Mouse (Mus musculus) skeletal muscle tissue, postnatal 0 days (tissue): Measurements from ENCODE around the gene Dcdc2a. TPM values are rescaled to one million over a fixed set of nuclear protein-coding genes. Genes with fewer than 3 reads are reported as not detected.

Experiments used
- polyA plus RNA-seq: library from polyadenylated mRNA; unstranded; fragments of >200 nt; fragmentation: Nextera tagmentation; extraction: Ambion mirVana; gene quantifications from 2 replicates; pipeline ENCODE4 v1.2.1, GENCODE M21; 2015

The Dcdc2a gene
- polyA plus RNA-seq = 0.33 TPM in 1 of 2 replicates, not detected in the other

GRCm38 (mm10) chr13:25055873-25056667 is at the start of gene Dcdc2a:
Dcdc2a (plus strand) TSS chr13:25056004.

DNA sequence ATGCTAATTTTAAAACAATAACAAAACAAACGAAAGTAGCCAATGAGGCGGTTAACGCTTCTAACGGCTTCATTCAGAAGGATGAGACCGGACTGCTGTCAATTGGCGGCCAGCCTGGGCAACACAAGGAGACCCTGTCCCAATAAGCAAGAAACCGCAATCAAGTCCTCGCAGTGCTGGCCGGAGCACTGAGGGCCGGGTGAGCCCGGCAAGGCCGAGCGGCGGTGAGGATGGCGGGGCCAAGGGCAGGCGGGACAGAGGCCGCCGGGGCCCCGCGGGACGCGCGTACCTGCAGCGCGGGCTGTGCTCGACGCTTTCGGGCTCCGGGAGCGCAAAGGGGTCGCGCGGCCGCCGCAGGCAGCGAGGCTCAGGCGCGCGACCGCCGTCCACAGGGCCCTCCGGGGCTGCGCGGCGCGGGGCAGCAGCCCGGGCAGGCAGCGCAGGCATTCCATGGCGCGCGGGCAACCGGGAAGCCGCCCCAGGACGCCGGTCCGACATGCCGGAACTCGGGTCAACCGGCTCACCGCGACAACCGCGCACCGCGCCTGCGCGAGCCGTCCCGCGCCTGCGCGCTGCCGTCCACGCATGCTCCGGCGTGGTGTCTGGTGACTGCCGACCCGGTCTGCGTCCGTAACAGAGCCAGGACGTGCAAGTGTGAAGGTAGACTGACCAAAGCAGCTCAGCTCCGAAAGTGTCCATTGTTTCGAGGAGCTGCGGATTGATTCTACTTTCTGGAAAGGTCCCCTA is 35.8 kb upstream of the Dcdc2a start, which contains the start of gene Mrs2:
Gene Mrs2, minus strand, starts transcription at position 587 of the 747 bp plus-strand sequence.

Other genes starting within 250 kb of the Dcdc2a start
- gene Acot13, start 224.5 kb upstream of the Dcdc2a start, polyA plus RNA-seq = 161 and 181 TPM in 2 replicates
- gene Tdp2, start 224.3 kb upstream of the Dcdc2a start, polyA plus RNA-seq = 15.2 and 17.2 TPM in 2 replicates
- gene D130043K22Rik, start 210.9 kb upstream of the Dcdc2a start, polyA plus RNA-seq = not detected in 2 replicates
- 1.9 and 2.1 TPM in 2 replicates for gene Aldh5a1, start 118.3 kb upstream of the Dcdc2a start, polyA plus RNA-seq
- 0.13 and 0.82 TPM in 2 replicates for gene Gpld1, start 112.9 kb upstream of the Dcdc2a start, polyA plus RNA-seq
- gene Mrs2, start 35.6 kb upstream of the Dcdc2a start, polyA plus RNA-seq = 8.9 and 11.6 TPM in 2 replicates
- 0.10 and 0.11 TPM in 2 replicates for gene Nrsn1, start 214.5 kb downstream of the Dcdc2a start, polyA plus RNA-seq